Mouse (Mus musculus): ENCODE measurements at regions not wholly inside any gene's neighbourhood (a gene's known extent, or its start where the extent isn't known, plus 50 kb on each side); places are given as distances from the start of the nearest gene placed in this dataset.

DNA sequence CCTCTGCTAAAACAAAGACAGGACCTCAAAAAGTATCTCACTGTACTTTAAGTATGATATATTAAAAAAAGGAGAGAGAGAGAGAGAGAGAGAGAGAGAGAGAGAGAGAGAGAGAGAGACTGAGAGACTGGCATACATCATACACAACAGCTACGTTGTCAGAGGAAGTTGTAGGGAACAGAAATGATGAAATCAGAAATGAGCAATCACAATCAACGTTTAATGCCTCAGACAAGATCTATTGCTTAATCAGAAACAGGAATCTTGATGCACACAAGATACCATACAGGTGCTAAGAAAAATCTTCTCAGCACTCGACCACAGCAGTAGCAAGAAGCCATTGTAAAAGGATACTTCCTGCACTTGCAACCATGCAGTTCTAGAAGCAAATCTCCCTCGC is 424.9 kb upstream of the B430305J03Rik start:
- no peak for TF ChIP-seq CTCF (IDR thresholded peaks at IDR 0.05; ENCODE audit: low read depth)
- TF ChIP-seq EP300 (IDR thresholded peaks at IDR 0.05; ENCODE audit: low read depth) = no peak
